8 mouse cellular contexts compared by ENCODE assay signal in genomic region chr13:107461048-107461912, GRCm38 (mm10).
A peak's percentile ranks its signal among the peaks of the same experiment; 100 is the strongest.
DNase-seq lines count a peak whose midpoint lies in the region.

No protein-coding gene starts in this region.

- DNase-seq in R1 (ENCODE audit: low read depth, low spot score) = peak; percentile 57
- DNase-seq in cerebellum, postnatal 10 days = peak; percentile 82
- peak; percentile 48 to 83 for DNase-seq in frontal cortex, postnatal 36 days (ENCODE audit: low spot score in 2 of 2)
- peak; percentile 56 for DNase-seq in hindlimb bud, embryonic 11.5 days (ENCODE audit: extremely low spot score, low read depth, low spot score)
- peak; percentile 60 for DNase-seq in left cerebral cortex, adult 11 months (ENCODE audit: low spot score)
- DNase-seq in lung, postnatal 36 days = peak; percentile 82
- DNase-seq in right cerebral cortex, postnatal 10 days (ENCODE audit: low spot score in 2 of 2) = peak; percentile 84 to 86
- DNase-seq in T-cell, adult 2 months (ENCODE audit: low spot score) = no peak
